Mouse (Mus musculus) hindbrain, embryonic 13.5 days (tissue): ENCODE measurements around the gene Fam84b. TPM values are rescaled to one million over a fixed set of nuclear protein-coding genes. Genes with fewer than 3 reads are reported as not detected.
"Not testable (repeated sequence)": the region's sequence is repeated elsewhere in the genome, so short reads cannot be mapped to it uniquely, and the experiment has no call there.

Experiments used
- ATAC-seq: fragments of 200-750 bp; cut with Nextera tagmentation; 2 replicates; pipeline ENCODE4 v1.8.0; 2017; ENCODE audit warnings: moderate TSS enrichment; ENCODE audit not compliant: low FRiP score
- H3K27ac ChIP-seq: fragments of 300-500 bp; sonication (generic); 2 replicates; pipeline ENCODE4 v1.5.1; 2015; ENCODE audit warnings: inconsistent platforms, mild to moderate bottlenecking, moderate library complexity
- H3K27me3 ChIP-seq: fragments of 300-500 bp; sonication (generic); 2 replicates; pipeline ENCODE4 v1.6.1; 2015; ENCODE audit warnings: mild to moderate bottlenecking, inconsistent platforms
- H3K36me3 ChIP-seq: fragments of 300-500 bp; sonication (generic); 2 replicates; pipeline ENCODE4 v1.6.1; 2015; ENCODE audit warnings: mild to moderate bottlenecking, inconsistent platforms
- H3K4me1 ChIP-seq: fragments of 300-500 bp; sonication (generic); replicated peaks from 2 replicates; pipeline ENCODE4 v1.6.1; 2015; ENCODE audit warnings: inconsistent platforms
- H3K4me2 ChIP-seq: fragments of 300-500 bp; sonication (generic); 2 replicates; pipeline ENCODE4 v1.6.1; 2015; ENCODE audit warnings: inconsistent platforms, mild to moderate bottlenecking, moderate library complexity
- H3K4me3 ChIP-seq: fragments of 300-500 bp; sonication (generic); 2 replicates; pipeline ENCODE4 v1.5.1; 2015; ENCODE audit warnings: mild to moderate bottlenecking, inconsistent platforms
- H3K9ac ChIP-seq: fragments of 300-500 bp; sonication (generic); 2 replicates; pipeline ENCODE4 v1.6.1; 2015; ENCODE audit warnings: mild to moderate bottlenecking, inconsistent platforms
- H3K9me3 ChIP-seq: fragments of 300-500 bp; sonication (generic); 2 replicates; pipeline ENCODE4 v1.6.1; 2016; ENCODE audit warnings: inconsistent platforms
- WGBS: fragments of 180-500 bp; shearing (Covaris S2); methylation state at CpG from one replicate; pipeline ENCODE4 v1.1.7; 2015; 5-methylcytosine and 5-hydroxymethylcytosine counted together
- polyA plus RNA-seq: library from polyadenylated mRNA; unstranded; fragments of >200 nt; fragmentation: Nextera tagmentation; extraction: Ambion mirVana; gene quantifications from 2 replicates; pipeline ENCODE4 v1.2.1, GENCODE M21; 2015

The Fam84b gene
- polyA plus RNA-seq, 1 experiment from 2014 or later = 15.4 TPM

GRCm38 (mm10) chr15:60841785-60842184 is 11.8 kb downstream of the Fam84b start:
- ATAC-seq = no peak
- Histone ChIP-seq H3K27me3 (0 out of 2 replicates have a peak, but pooled peaks cover 2% of the 10 kb centered on the region), H3K27ac (no peak overlapping the region), H3K4me3 (no peak overlapping the region), H3K4me1 (peaks cover 19% of the 10 kb centered on the region), H3K9ac (no peak overlapping the region), H3K9me3 (no peaks in the 10 kb centered on the region), H3K4me2 (no peak overlapping the region), H3K36me3 (no peaks in the 10 kb centered on the region)
- 71% methylated on average over 4 of the region's 4 CpGs for WGBS

- H3K27me3 ChIP-seq, H3K9ac ChIP-seq, H3K4me2 ChIP-seq, H3K4me3 ChIP-seq, H3K27ac ChIP-seq, H3K36me3 ChIP-seq, H3K9me3 ChIP-seq, ATAC-seq: not testable (repeated sequence)
- peaks cover 17% of the 10 kb centered on the region for H3K4me1 ChIP-seq
Observed at GRCm38 (mm10) chr15:60841312-60841711, 12.3 kb downstream of the Fam84b start.

- Histone ChIP-seq H3K9me3 (no peaks in the 10 kb centered on the region), H3K4me3 (no peak overlapping the region), H3K27ac (no peak overlapping the region), H3K9ac (no peak overlapping the region), H3K4me2 (no peak overlapping the region), H3K36me3 (no peaks in the 10 kb centered on the region), H3K4me1 (peaks cover 8% of the 10 kb centered on the region; the same call in 1 of the 2 replicates), H3K27me3 (no peaks in the 10 kb centered on the region)
- ATAC-seq = no peak
- WGBS = 34% methylated on average over 4 of the region's 4 CpGs
Observed at GRCm38 (mm10) chr15:60840296-60840670, 13.3 kb downstream of the Fam84b start.

- Histone ChIP-seq H3K9ac (no peak overlapping the region), H3K4me2 (no peak overlapping the region), H3K9me3 (no peaks in the 10 kb centered on the region), H3K27me3 (no peaks in the 10 kb centered on the region), H3K27ac (no peak overlapping the region), H3K4me3 (no peak overlapping the region), H3K36me3 (no peaks in the 10 kb centered on the region), H3K4me1 (peaks cover 6% of the 10 kb centered on the region; the same call in 1 of the 2 replicates)
- no peak for ATAC-seq
- WGBS = 16% methylated on average over 3 of the region's 3 CpGs
Observed at GRCm38 (mm10) chr15:60839539-60840295, 13.9 kb downstream of the Fam84b start.

- H3K4me2 ChIP-seq = no peak overlapping the region
- H3K9ac ChIP-seq = no peak overlapping the region
- H3K4me1 ChIP-seq = peaks cover 6% of the 10 kb centered on the region; the same call in 1 of the 2 replicates
- no peaks in the 10 kb centered on the region for H3K36me3 ChIP-seq
- H3K9me3 ChIP-seq = no peaks in the 10 kb centered on the region
- WGBS = 63% methylated on average over 8 of the region's 8 CpGs
- H3K27me3 ChIP-seq = no peaks in the 10 kb centered on the region
- no peak for ATAC-seq
- H3K4me3 ChIP-seq = no peak overlapping the region
- H3K27ac ChIP-seq = no peak overlapping the region
Observed at GRCm38 (mm10) chr15:60838135-60838534, 15.4 kb downstream of the Fam84b start.

- Histone ChIP-seq H3K9me3 (no peaks in the 10 kb centered on the region), H3K4me2 (no peak overlapping the region), H3K27ac (no peak overlapping the region), H3K9ac (no peak overlapping the region), H3K4me3 (no peak overlapping the region), H3K4me1 (peaks cover 6% of the 10 kb centered on the region; the same call in 1 of the 2 replicates), H3K36me3 (no peaks in the 10 kb centered on the region), H3K27me3 (no peaks in the 10 kb centered on the region)
- WGBS = 92% methylated on average over 9 of the region's 9 CpGs
- no peak for ATAC-seq
Observed at GRCm38 (mm10) chr15:60837719-60838118, 15.9 kb downstream of the Fam84b start.

GRCm38 (mm10) chr15:60836321-60836720 is 17.3 kb downstream of the Fam84b start:
- Histone ChIP-seq H3K27ac (no peak overlapping the region), H3K9me3 (no peaks in the 10 kb centered on the region), H3K36me3 (no peaks in the 10 kb centered on the region), H3K4me2 (no peak overlapping the region), H3K9ac (no peak overlapping the region), H3K4me1 (peaks cover 6% of the 10 kb centered on the region; the same call in 1 of the 2 replicates), H3K4me3 (no peak overlapping the region), H3K27me3 (no peaks in the 10 kb centered on the region)
- 91% methylated on average over 4 of the region's 4 CpGs for WGBS
- no peak for ATAC-seq

GRCm38 (mm10) chr15:60834598-60835571 is 18.7 kb downstream of the Fam84b start:
- H3K4me1 ChIP-seq = peaks cover 8% of the 10 kb centered on the region; the same call in 1 of the 2 replicates
- no peak overlapping the region for H3K4me3 ChIP-seq
- H3K27ac ChIP-seq = no peak overlapping the region
- no peaks in the 10 kb centered on the region for H3K36me3 ChIP-seq
- 91% methylated on average over 5 of the region's 5 CpGs for WGBS
- H3K27me3 ChIP-seq = no peaks in the 10 kb centered on the region
- H3K9me3 ChIP-seq = no peaks in the 10 kb centered on the region
- no peak overlapping the region for H3K9ac ChIP-seq
- no peak overlapping the region for H3K4me2 ChIP-seq
- ATAC-seq = no peak

- no peaks in the 10 kb centered on the region for H3K9me3 ChIP-seq
- H3K9ac ChIP-seq = no peak overlapping the region
- H3K36me3 ChIP-seq = no peaks in the 10 kb centered on the region
- H3K4me2 ChIP-seq = no peak overlapping the region
- no peak overlapping the region for H3K4me3 ChIP-seq
- H3K27ac ChIP-seq = no peak overlapping the region
- peaks cover 4% of the 10 kb centered on the region; the same call in 1 of the 2 replicates for H3K27me3 ChIP-seq
- 60% methylated on average over 2 of the region's 2 CpGs for WGBS
- ATAC-seq = no peak
- peaks cover 9% of the 10 kb centered on the region; the same call in 1 of the 2 replicates for H3K4me1 ChIP-seq
Observed at GRCm38 (mm10) chr15:60833476-60834218, 19.9 kb downstream of the Fam84b start.

GRCm38 (mm10) chr15:60832586-60832985 is 21.0 kb downstream of the Fam84b start:
- H3K4me3 ChIP-seq = no peak overlapping the region
- ATAC-seq = no peak

GRCm38 (mm10) chr15:60826226-60826625 is 27.4 kb downstream of the Fam84b start:
- no peak overlapping the region for H3K4me3 ChIP-seq
- 67% methylated on average over 1 of the region's 1 CpGs for WGBS
- no peak overlapping the region for H3K27ac ChIP-seq
- peaks cover 10% of the 10 kb centered on the region for H3K27me3 ChIP-seq
- H3K36me3 ChIP-seq = no peaks in the 10 kb centered on the region
- no peak overlapping the region for H3K4me2 ChIP-seq
- H3K9me3 ChIP-seq = no peaks in the 10 kb centered on the region
- no peak for ATAC-seq
- H3K4me1 ChIP-seq = peaks cover 29% of the 10 kb centered on the region
- no peak overlapping the region for H3K9ac ChIP-seq

More at GRCm38 (mm10) chr15:60832586-60832985, 21.0 kb downstream of the Fam84b start:
- H3K4me1 ChIP-seq = peaks cover 3% of the 10 kb centered on the region; the same call in 1 of the 2 replicates
- no peak overlapping the region for H3K4me2 ChIP-seq
- no peaks in the 10 kb centered on the region for H3K9me3 ChIP-seq
- no peak overlapping the region for H3K9ac ChIP-seq
- H3K27me3 ChIP-seq = peaks cover 4% of the 10 kb centered on the region; the same call in 1 of the 2 replicates
- no peaks in the 10 kb centered on the region for H3K36me3 ChIP-seq
- H3K27ac ChIP-seq = no peak overlapping the region
